18 mouse cellular contexts compared by ENCODE assay signal in genomic region chr14:113469978-113470377, GRCm38 (mm10).
"Had no signal": no experiment of that assay in that cellular context is flagged by ENCODE, and none has a peak within 500 bp of the region (broad histone marks: within the 10 kb centered on the region; RNA-seq: fewer than 3 reads in every experiment).

No protein-coding gene starts in this region.

- H3K9me3 ChIP-seq: limb, embryonic 12.5 days; limb, embryonic 15.5 days; midbrain, embryonic 12.5 days; midbrain, embryonic 15.5 days; neural tube, embryonic 13.5 days had no signal

- H3K27ac ChIP-seq: kidney, postnatal 0 days; limb, embryonic 12.5 days; limb, embryonic 15.5 days; liver, embryonic 14.5 days; macrophage; midbrain, embryonic 12.5 days; midbrain, embryonic 15.5 days; neural tube, embryonic 13.5 days; stomach, postnatal 0 days had no signal

- H3K9ac ChIP-seq: limb, embryonic 12.5 days; limb, embryonic 15.5 days; liver, embryonic 14.5 days; liver, postnatal 0 days; lung, embryonic 14.5 days; midbrain, embryonic 12.5 days; midbrain, embryonic 15.5 days; neural tube, embryonic 13.5 days had no signal

- ATAC-seq: liver, postnatal 0 days; lung, postnatal 0 days; midbrain, embryonic 15.5 days had no signal

- H3K4me3 ChIP-seq: limb, embryonic 12.5 days; limb, embryonic 15.5 days; midbrain, embryonic 12.5 days; midbrain, embryonic 15.5 days; myocyte; neural tube, embryonic 13.5 days had no signal

- H3K36me3 ChIP-seq: limb, embryonic 12.5 days; limb, embryonic 15.5 days; midbrain, embryonic 12.5 days; midbrain, embryonic 15.5 days; neural tube, embryonic 13.5 days had no signal

- DNase-seq: kidney, postnatal 25 days; left cerebral cortex, postnatal 4 days; liver, postnatal 0 days; lung, embryonic 14.5 days; retina, postnatal 1 day; right cerebral cortex, postnatal 4 days; thymus, postnatal 25 days had no signal

- H3K4me1 ChIP-seq: limb, embryonic 12.5 days; limb, embryonic 15.5 days; midbrain, embryonic 12.5 days; midbrain, embryonic 15.5 days; neural tube, embryonic 13.5 days had no signal

- H3K27me3 ChIP-seq: limb, embryonic 12.5 days; limb, embryonic 15.5 days; midbrain, embryonic 12.5 days; midbrain, embryonic 15.5 days; neural tube, embryonic 13.5 days had no signal
